Mouse (Mus musculus): Measurements from ENCODE around the gene Fntb.

DNA sequence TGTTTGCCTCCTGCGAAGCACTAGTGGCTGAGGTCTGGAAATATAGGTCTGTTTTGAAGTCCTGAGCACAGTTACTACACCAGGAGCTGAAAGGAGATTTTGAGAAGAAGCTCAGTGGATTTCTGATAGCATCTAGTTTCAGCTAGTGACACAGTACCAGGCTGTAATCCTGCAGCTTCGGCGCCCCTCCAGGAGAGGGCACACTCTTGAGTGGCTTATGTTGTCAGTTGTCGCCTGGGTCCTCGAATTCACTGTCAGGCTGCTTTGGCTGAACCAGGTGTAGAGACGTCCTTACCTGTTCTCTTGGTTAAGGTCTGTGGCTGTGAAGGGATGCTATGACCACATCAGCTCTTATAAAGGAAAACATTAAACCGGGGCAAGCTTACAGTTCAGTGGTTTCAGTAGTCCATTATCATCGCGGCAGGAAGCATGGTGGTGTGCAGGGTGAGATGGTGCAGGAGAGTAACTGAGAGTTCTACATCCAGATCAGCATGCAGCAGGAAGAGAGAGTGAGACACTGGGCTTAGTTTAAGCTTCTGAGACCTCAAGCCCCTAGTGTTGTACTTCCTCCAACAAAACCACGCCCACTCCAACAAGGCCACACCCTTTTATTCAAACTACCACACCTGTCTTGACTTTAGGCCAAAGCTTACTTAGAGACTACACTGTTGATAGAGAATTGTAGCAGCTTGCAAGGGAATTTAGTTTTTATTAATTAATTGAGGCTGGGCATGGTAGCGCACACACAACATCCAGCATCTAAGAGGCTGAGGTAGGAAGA, 124.2 kb downstream of the Fntb start:
- peak in 2 of 3 experiments; percentile 22 to 42; a peak in 4 of 6 replicates for TF ChIP-seq CTCF (IDR thresholded peaks at IDR 0.05 in 2 of 3, conservative IDR thresholded peaks at IDR 0.05 in 1 of 3; ENCODE audit: control insufficient read depth in 1 of 3, insufficient read depth in 1 of 3, low read depth in 2 of 3, low read length in 3 of 3, poor library complexity in 1 of 3, severe bottlenecking in 1 of 3)
- TF ChIP-seq GATA1 (IDR thresholded peaks at IDR 0.05; ENCODE audit: low read depth, low read length): no peak
- TF ChIP-seq ZC3H11A (IDR thresholded peaks at IDR 0.05; ENCODE audit: low read depth, low read length): no peak
- no peak for TF ChIP-seq NRF1 (IDR thresholded peaks at IDR 0.05; ENCODE audit: insufficient read depth, low read depth, low read length, poor library complexity, severe bottlenecking)
- TF ChIP-seq MYB (IDR thresholded peaks at IDR 0.05; ENCODE audit: low read depth, low read length): no peak
- TF ChIP-seq ZNF384 (IDR thresholded peaks at IDR 0.05; ENCODE audit: low read depth, low read length): no peak
- TF ChIP-seq RAD21 (IDR thresholded peaks at IDR 0.05; ENCODE audit: low read depth, low read length): no peak
